Mouse (Mus musculus) layer of hippocampus, adult 9-11 months (tissue): ENCODE results near the gene Gadl1.
"Not testable (repeated sequence)": the region's sequence is repeated elsewhere in the genome, so short reads cannot be mapped to it uniquely, and the experiment has no call there.

ENCODE experiments used
- DNase-seq: peaks from one replicate; pipeline ENCODE4 v3.0.0; 2022

Gene Gadl1

GRCm38 (mm10) chr9:116032711-116033110, 123.5 kb downstream of the Gadl1 start:
- DNase-seq = no peak

GRCm38 (mm10) chr9:116038275-116038674, 129.0 kb downstream of the Gadl1 start:
- DNase-seq = no peak

GRCm38 (mm10) chr9:116039981-116040380, 130.7 kb downstream of the Gadl1 start:
- DNase-seq = no peak

- not testable (repeated sequence) for DNase-seq
These were observed 131.6 kb downstream of the Gadl1 start for GRCm38 (mm10) chr9:116040852-116041251.

- DNase-seq = no peak
These were observed 132.1 kb downstream of the Gadl1 start for GRCm38 (mm10) chr9:116041369-116041768.

- peak; percentile 71 for DNase-seq
These were observed 132.5 kb downstream of the Gadl1 start for GRCm38 (mm10) chr9:116041787-116042186.

GRCm38 (mm10) chr9:116049985-116050384, 140.7 kb downstream of the Gadl1 start:
- no peak for DNase-seq

- no peak for DNase-seq
These were observed 144.7 kb downstream of the Gadl1 start for GRCm38 (mm10) chr9:116053976-116054375.

- no peak for DNase-seq
These were observed 149.2 kb downstream of the Gadl1 start for GRCm38 (mm10) chr9:116058475-116058874.

- peak; percentile 9 for DNase-seq
These were observed 149.9 kb downstream of the Gadl1 start for GRCm38 (mm10) chr9:116059156-116059555.

- no peak for DNase-seq
These were observed 151.4 kb downstream of the Gadl1 start for GRCm38 (mm10) chr9:116060691-116061090.

GRCm38 (mm10) chr9:116064774-116065173, 155.5 kb downstream of the Gadl1 start:
- DNase-seq = no peak

- DNase-seq = not testable (repeated sequence)
These were observed 162.3 kb downstream of the Gadl1 start for GRCm38 (mm10) chr9:116071561-116071960.

GRCm38 (mm10) chr9:116076163-116076562, 166.9 kb downstream of the Gadl1 start:
- DNase-seq = no peak

- no peak for DNase-seq
These were observed 167.7 kb downstream of the Gadl1 start for GRCm38 (mm10) chr9:116076946-116077345.

GRCm38 (mm10) chr9:116077419-116077818, 168.2 kb downstream of the Gadl1 start:
- no peak for DNase-seq

GRCm38 (mm10) chr9:116081781-116082180, 172.5 kb downstream of the Gadl1 start:
- DNase-seq = no peak

- no peak for DNase-seq
These were observed 174.0 kb downstream of the Gadl1 start for GRCm38 (mm10) chr9:116083300-116083699.

- no peak for DNase-seq
These were observed 174.6 kb downstream of the Gadl1 start for GRCm38 (mm10) chr9:116083726-116084323.

GRCm38 (mm10) chr9:116084324-116084931, 175.2 kb downstream of the Gadl1 start:
- DNase-seq = no peak

GRCm38 (mm10) chr9:116085999-116086398, 176.7 kb downstream of the Gadl1 start:
- DNase-seq = no peak

- no peak for DNase-seq
These were observed 178.0 kb downstream of the Gadl1 start for GRCm38 (mm10) chr9:116087263-116087662.

- peak; percentile 43 for DNase-seq
These were observed 178.6 kb downstream of the Gadl1 start for GRCm38 (mm10) chr9:116087880-116088279.

GRCm38 (mm10) chr9:116088912-116089311, 179.7 kb downstream of the Gadl1 start:
- no peak for DNase-seq

- no peak for DNase-seq
These were observed 181.0 kb downstream of the Gadl1 start for GRCm38 (mm10) chr9:116090296-116090695.
